Mouse (Mus musculus) lung, embryonic 14.5 days (tissue): Measurements from ENCODE around the gene 4930596D02Rik. TPM values are rescaled to one million over a fixed set of nuclear protein-coding genes. Genes with fewer than 3 reads are reported as not detected.

Experiments
- ATAC-seq: fragments of 200-750 bp; cut with Nextera tagmentation; 2 replicates; pipeline ENCODE4 v1.8.0; 2017; ENCODE audit warnings: mild to moderate bottlenecking, moderate TSS enrichment, moderate library complexity; ENCODE audit not compliant: insufficient read depth
- DNase-seq: peaks from one replicate; pipeline ENCODE4 v3.0.0-alpha.2; 2015
- H3K27ac ChIP-seq: fragments of 300-500 bp; sonication (generic); 2 replicates; pipeline ENCODE4 v1.5.1; 2014; ENCODE audit warnings: low read depth, mild to moderate bottlenecking, moderate library complexity
- H3K27me3 ChIP-seq: fragments of 300-500 bp; sonication (generic); 2 replicates; pipeline ENCODE4 v1.6.1; 2014; ENCODE audit warnings: low read length, control low read depth; ENCODE audit not compliant: insufficient read depth
- H3K36me3 ChIP-seq: fragments of 300-500 bp; sonication (generic); 2 replicates; pipeline ENCODE4 v1.6.1; 2014; ENCODE audit warnings: control low read depth; ENCODE audit not compliant: insufficient read depth
- H3K4me1 ChIP-seq: fragments of 300-500 bp; sonication (generic); 2 replicates; pipeline ENCODE4 v1.6.1; 2014; ENCODE audit warnings: antibody characterized with exemption, control low read depth; ENCODE audit not compliant: insufficient read depth
- H3K4me2 ChIP-seq: fragments of 300-500 bp; sonication (generic); 2 replicates; pipeline ENCODE4 v1.6.1; 2014; ENCODE audit warnings: mild to moderate bottlenecking
- H3K4me3 ChIP-seq: fragments of 300-500 bp; sonication (generic); 2 replicates; pipeline ENCODE4 v1.5.1; 2014; ENCODE audit warnings: low read depth, low read length
- H3K9ac ChIP-seq: fragments of 300-500 bp; sonication (generic); 2 replicates; pipeline ENCODE4 v1.6.1; 2014
- H3K9me3 ChIP-seq: fragments of 300-500 bp; sonication (generic); 2 replicates; pipeline ENCODE4 v1.6.1; 2016; ENCODE audit warnings: low read depth, low read length, control low read depth
- CTCF ChIP-seq: IDR thresholded peaks from 2 replicates; pipeline ENCODE4 v1.5.1; 2016; ENCODE audit warnings: antibody characterized with exemption, low read depth
- WGBS: fragments of 180-500 bp; shearing (Covaris S2); extraction: QIAGEN DNeasy Blood & Tissue Kit; methylation state at CpG from one replicate; pipeline ENCODE4 v1.1.7; 2014; 5-methylcytosine and 5-hydroxymethylcytosine counted together
- polyA plus RNA-seq: library from polyadenylated mRNA; unstranded; fragments of >200 nt; fragmentation: Nextera tagmentation; extraction: Ambion mirVana; gene quantifications from 2 replicates; pipeline ENCODE4 v1.2.1, GENCODE M21; 2014

4930596D02Rik gene
- not detected in 2 replicates for polyA plus RNA-seq

GRCm38 (mm10) chr14:35811878-35812277, at the start of gene 4930596D02Rik:
TSS of gene 4930596D02Rik (minus strand) at chr14:35811978.
- H3K36me3 ChIP-seq: no peaks in the 10 kb centered on the region
- no peak for TF ChIP-seq CTCF
- ATAC-seq (no peak), DNase-seq (no peak)
- 70% methylated on average over 4 of the region's 4 CpGs for WGBS
- H3K27ac ChIP-seq: no peak within 1 kb of the TSS
- H3K27me3 ChIP-seq: no peaks in the 10 kb centered on the region
- no peak within 1 kb of the TSS for H3K4me2 ChIP-seq
- H3K9me3 ChIP-seq: no peaks in the 10 kb centered on the region
- no peak within 1 kb of the TSS for H3K9ac ChIP-seq
- H3K4me3 ChIP-seq: no peak within 1 kb of the TSS
- no peaks in the 10 kb centered on the region for H3K4me1 ChIP-seq

DNA sequence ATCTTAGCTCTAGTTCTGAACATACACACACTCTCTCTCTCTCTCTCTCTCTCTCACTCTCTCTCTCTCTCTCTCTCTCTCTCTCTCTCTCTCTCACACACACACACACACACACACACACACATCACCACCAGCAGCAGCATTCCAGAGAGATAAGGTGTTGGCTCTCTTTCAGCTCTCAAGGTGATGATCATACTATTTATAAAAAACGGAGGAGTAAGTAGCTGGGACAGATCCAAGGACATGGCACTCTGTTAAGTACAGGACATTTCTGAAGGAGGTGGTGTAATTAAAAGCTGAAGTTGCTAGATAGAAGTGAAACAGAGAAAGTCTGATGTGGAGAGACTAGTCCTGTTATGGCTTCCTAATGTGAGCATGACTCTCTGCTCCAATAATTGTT, 41.5 kb upstream of the 4930596D02Rik start:
- Histone ChIP-seq H3K36me3 (no peaks in the 10 kb centered on the region), H3K27ac (no peak overlapping the region), H3K4me3 (no peak overlapping the region), H3K9ac (no peak overlapping the region), H3K4me1 (no peaks in the 10 kb centered on the region), H3K9me3 (no peaks in the 10 kb centered on the region), H3K27me3 (no peaks in the 10 kb centered on the region), H3K4me2 (no peak overlapping the region)
- WGBS: 41% methylated on average over 1 of the region's 1 CpGs
- no peak for TF ChIP-seq CTCF
- DNase-seq (no peak), ATAC-seq (no peak)

GRCm38 (mm10) chr14:35845271-35845670, 33.5 kb upstream of the 4930596D02Rik start:
- Histone ChIP-seq H3K27ac (no peak overlapping the region), H3K27me3 (no peaks in the 10 kb centered on the region), H3K4me2 (no peak overlapping the region), H3K9ac (no peak overlapping the region), H3K9me3 (no peaks in the 10 kb centered on the region), H3K4me1 (no peaks in the 10 kb centered on the region), H3K4me3 (no peak overlapping the region), H3K36me3 (no peaks in the 10 kb centered on the region)
- WGBS: 73% methylated on average over 6 of the region's 6 CpGs
- TF ChIP-seq CTCF: no peak
- DNase-seq (no peak), ATAC-seq (no peak)

DNA sequence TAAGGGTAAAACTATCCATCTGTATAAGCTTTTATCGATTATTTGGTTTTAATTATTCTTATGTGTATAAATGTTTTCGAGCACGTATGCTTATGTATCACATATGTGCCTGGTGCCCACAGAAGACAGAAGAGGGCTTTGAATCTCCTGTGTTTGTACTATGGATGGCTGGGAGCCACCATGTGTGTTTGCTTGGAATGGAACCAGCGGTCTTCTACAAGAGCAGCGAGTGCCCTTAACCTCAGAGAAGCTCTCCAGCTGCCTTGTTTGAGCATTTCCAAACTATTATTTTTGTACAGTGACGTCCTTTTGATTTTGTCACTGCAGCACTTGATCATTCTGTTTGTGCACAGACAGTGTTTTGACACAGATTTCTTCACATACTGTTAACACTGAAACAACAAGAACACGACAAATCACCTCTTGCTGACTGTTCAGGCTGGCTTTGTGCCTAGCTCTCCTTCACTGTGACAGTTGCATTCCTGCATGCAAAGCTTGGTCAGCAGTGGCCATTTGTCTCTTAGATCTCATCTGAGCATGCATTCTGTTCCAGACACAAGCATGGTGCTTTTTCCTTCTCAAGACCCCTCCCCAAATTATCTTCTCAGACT, 30.4 kb upstream of the 4930596D02Rik start:
- H3K9ac ChIP-seq: no peak overlapping the region
- H3K27ac ChIP-seq: no peak overlapping the region
- H3K4me1 ChIP-seq: no peaks in the 10 kb centered on the region
- H3K4me3 ChIP-seq: no peak overlapping the region
- ATAC-seq (no peak), DNase-seq (peak; percentile 1)
- no peaks in the 10 kb centered on the region for H3K36me3 ChIP-seq
- no peak for TF ChIP-seq CTCF
- WGBS: 64% methylated on average over 7 of the region's 7 CpGs
- H3K4me2 ChIP-seq: no peak overlapping the region
- H3K27me3 ChIP-seq: no peaks in the 10 kb centered on the region
- no peaks in the 10 kb centered on the region for H3K9me3 ChIP-seq

GRCm38 (mm10) chr14:35792656-35793213, 19.0 kb downstream of the 4930596D02Rik start:
- no peak for ATAC-seq
- Histone ChIP-seq H3K4me2 (no peak overlapping the region), H3K27me3 (no peaks in the 10 kb centered on the region), H3K4me3 (no peak overlapping the region), H3K36me3 (no peaks in the 10 kb centered on the region), H3K9me3 (no peaks in the 10 kb centered on the region), H3K4me1 (no peaks in the 10 kb centered on the region), H3K27ac (no peak overlapping the region), H3K9ac (no peak overlapping the region)
- peak; percentile 1 for DNase-seq
- TF ChIP-seq CTCF: no peak
- WGBS: 40% methylated on average over 3 of the region's 3 CpGs

DNA sequence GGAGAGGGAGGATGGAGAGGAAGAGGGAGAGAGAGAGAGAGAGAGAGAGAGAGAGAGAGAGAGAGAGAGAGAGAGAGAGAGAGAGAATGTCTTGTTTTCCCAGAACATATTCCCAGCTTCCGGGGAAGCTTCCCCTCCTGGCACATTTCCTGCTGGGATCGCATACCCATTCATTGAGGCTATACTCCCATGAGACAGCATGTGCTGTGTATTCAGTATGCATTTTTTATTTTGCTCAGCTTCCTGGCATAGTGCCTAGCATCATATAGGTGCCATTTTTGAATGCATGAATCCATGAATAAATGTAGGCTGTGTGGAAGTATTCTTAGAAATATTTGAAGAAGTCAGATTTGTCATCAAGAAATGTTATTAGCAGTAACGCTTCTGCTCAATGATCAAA, 31.7 kb downstream of the 4930596D02Rik start:
- Histone ChIP-seq H3K9me3 (no peaks in the 10 kb centered on the region), H3K4me3 (no peak overlapping the region), H3K4me2 (no peak overlapping the region), H3K27me3 (no peaks in the 10 kb centered on the region), H3K27ac (no peak overlapping the region), H3K9ac (no peak overlapping the region), H3K36me3 (no peaks in the 10 kb centered on the region), H3K4me1 (no peaks in the 10 kb centered on the region)
- TF ChIP-seq CTCF: no peak
- 84% methylated on average over 3 of the region's 3 CpGs for WGBS
- ATAC-seq (no peak), DNase-seq (no peak)

- H3K4me3 ChIP-seq: no peak overlapping the region
- no peak overlapping the region for H3K4me2 ChIP-seq
- H3K27ac ChIP-seq: no peak overlapping the region
- no peaks in the 10 kb centered on the region for H3K4me1 ChIP-seq
- DNase-seq: peak; percentile 9
- no peak overlapping the region for H3K9ac ChIP-seq
- ATAC-seq: no peak
- H3K36me3 ChIP-seq: no peaks in the 10 kb centered on the region
- no peaks in the 10 kb centered on the region for H3K27me3 ChIP-seq
- 94% methylated on average over 1 of the region's 1 CpGs for WGBS
- no peaks in the 10 kb centered on the region for H3K9me3 ChIP-seq
- TF ChIP-seq CTCF: no peak
Measured at GRCm38 (mm10) chr14:35773306-35773705, 38.5 kb downstream of the 4930596D02Rik start.
